Comparison of ENCODE assay signal across 19 mouse cellular contexts in genomic region chr1:98727354-98728015, GRCm38 (mm10).
DNase-seq lines count a peak whose midpoint lies in the region; ATAC-seq and TF ChIP-seq lines count a peak whose summit lies in the region.
"Had no signal": no experiment of that assay in that cellular context is flagged by ENCODE, and none has a peak within 500 bp of the region (broad histone marks: within the 10 kb centered on the region; RNA-seq: fewer than 3 reads in every experiment).

No protein-coding gene starts in this region.

- no peak overlapping the region for H3K4me2 ChIP-seq in forebrain, postnatal 0 days (ENCODE audit: low read depth)
- H3K4me2 ChIP-seq: embryonic facial prominence, embryonic 13.5 days; forebrain, embryonic 12.5 days; heart, embryonic 12.5 days had no signal

- ATAC-seq in inflammation-experienced regulatory T-cells, adult 6 months, result peak; percentile 73
- ATAC-seq in forebrain, postnatal 0 days, result no peak
- ATAC-seq: forebrain, embryonic 16.5 days; hindbrain, embryonic 16.5 days had no signal

- no peak overlapping the region for H3K4me3 ChIP-seq in C2C12 (ENCODE audit: insufficient read depth, poor library complexity, severe bottlenecking)
- H3K4me3 ChIP-seq in forebrain, postnatal 0 days (ENCODE audit: low read depth, low read length), result no peak overlapping the region
- H3K4me3 ChIP-seq in limb, embryonic 10.5 days, result no peak overlapping the region
- H3K4me3 ChIP-seq: embryonic facial prominence, embryonic 13.5 days; forebrain, embryonic 12.5 days; heart, embryonic 12.5 days had no signal

- DNase-seq in Muller cell, postnatal 12 days (ENCODE audit: inconsistent ontology term), result peak; percentile 22
- no peak for DNase-seq in retina, embryonic 14.5 days (ENCODE audit: low spot score)
- no peak for DNase-seq in forebrain, postnatal 0 days
- DNase-seq in limb, embryonic 10.5 days (ENCODE audit: low spot score), result no peak
- DNase-seq in embryo, embryonic 9.5 days (ENCODE audit: extremely low spot score), result no peak
- DNase-seq: adrenal gland, adult 8-10 months; adrenal gland, postnatal 36 days; cerebellum, adult 2 months; cerebellum, postnatal 10 days; embryo, embryonic 11 days; gastrocnemius, postnatal 14 days; heart, postnatal 36 days had no signal

- H3K27ac ChIP-seq in forebrain, postnatal 0 days (ENCODE audit: low read depth, low read length), result no peak overlapping the region
- H3K27ac ChIP-seq in limb, embryonic 10.5 days, result no peak overlapping the region
- H3K27ac ChIP-seq: embryonic facial prominence, embryonic 13.5 days; forebrain, embryonic 12.5 days had no signal

- WGBS in forebrain, postnatal 0 days, result 93% methylated on average over 3 of the region's 3 CpGs
- 91% methylated on average over 3 of the region's 3 CpGs for WGBS in limb, embryonic 10.5 days

- no peak overlapping the region for H3K9ac ChIP-seq in forebrain, postnatal 0 days
- H3K9ac ChIP-seq: embryonic facial prominence, embryonic 13.5 days; forebrain, embryonic 12.5 days; heart, embryonic 12.5 days had no signal

- no peaks in the 10 kb centered on the region for H3K79me3 ChIP-seq in C2C12 (ENCODE audit: low read depth)

- no peaks in the 10 kb centered on the region for H3K4me1 ChIP-seq in forebrain, postnatal 0 days (ENCODE audit: insufficient read depth)
- no peaks in the 10 kb centered on the region for H3K4me1 ChIP-seq in limb, embryonic 10.5 days
- H3K4me1 ChIP-seq: embryonic facial prominence, embryonic 13.5 days; forebrain, embryonic 12.5 days; heart, embryonic 12.5 days had no signal

- no peaks in the 10 kb centered on the region for H3K9me3 ChIP-seq in forebrain, postnatal 0 days (ENCODE audit: low read length)
- no peaks in the 10 kb centered on the region for H3K9me3 ChIP-seq in limb, embryonic 10.5 days (replicated peaks)
- H3K9me3 ChIP-seq: embryonic facial prominence, embryonic 13.5 days; forebrain, embryonic 12.5 days; heart, embryonic 12.5 days had no signal

- H3K79me2 ChIP-seq in C2C12 (ENCODE audit: control insufficient read depth, insufficient read depth), result no peaks in the 10 kb centered on the region

- H3K36me3 ChIP-seq in C2C12 (ENCODE audit: control insufficient read depth, insufficient read depth), result no peaks in the 10 kb centered on the region
- H3K36me3 ChIP-seq in forebrain, postnatal 0 days (ENCODE audit: insufficient read depth), result no peaks in the 10 kb centered on the region
- no peaks in the 10 kb centered on the region for H3K36me3 ChIP-seq in limb, embryonic 10.5 days
- H3K36me3 ChIP-seq: embryonic facial prominence, embryonic 13.5 days; forebrain, embryonic 12.5 days; heart, embryonic 12.5 days had no signal

- no peaks in the 10 kb centered on the region for H3K27me3 ChIP-seq in C2C12 (ENCODE audit: control insufficient read depth, insufficient read depth, insufficient read length)
- H3K27me3 ChIP-seq in forebrain, postnatal 0 days (ENCODE audit: insufficient read depth, low read length), result no peaks in the 10 kb centered on the region
- no peaks in the 10 kb centered on the region for H3K27me3 ChIP-seq in limb, embryonic 10.5 days (ENCODE audit: low read depth, poor library complexity, severe bottlenecking)
- H3K27me3 ChIP-seq: embryonic facial prominence, embryonic 13.5 days; forebrain, embryonic 12.5 days; heart, embryonic 12.5 days had no signal

- no peak for TF ChIP-seq CTCF in C2C12 (IDR thresholded peaks at IDR 0.05; ENCODE audit: control insufficient read depth, insufficient read depth, insufficient read length)
- TF ChIP-seq CTCF in forebrain, postnatal 0 days (IDR thresholded peaks at IDR 0.05; ENCODE audit: low read depth), result no peak

- no peak overlapping the region for H3ac ChIP-seq in C2C12 (ENCODE audit: control insufficient read depth, insufficient read length, low read depth)

TF ChIP-seq in C2C12, 6 proteins besides CTCF, POLR2A, EP300 and RAD21:
- TF ChIP-seq CEBPB (IDR thresholded peaks at IDR 0.05; ENCODE audit: low read depth), result peak; percentile 30
- no peak for TF ChIP-seq USF1 (IDR thresholded peaks at IDR 0.05; ENCODE audit: low read depth)
TF ChIP-seq in C2C12: peak in this region for 1.
